ENCODE assay signal across 8 mouse cellular contexts in genomic region chr2:156775455-156776435, GRCm38 (mm10). TPM values are rescaled to one million over a fixed set of nuclear protein-coding genes. Genes with fewer than 3 reads are reported as not detected.
DNase-seq lines count a peak whose midpoint lies in the region; ATAC-seq and TF ChIP-seq lines count a peak whose summit lies in the region.

No protein-coding gene starts in this region.

- peak overlapping the region; percentile 84 for H3K4me2 ChIP-seq in heart, embryonic 15.5 days
- H3K4me2 ChIP-seq in liver, embryonic 14.5 days (ENCODE audit: low read depth) = peak overlapping the region; percentile 48

- H3ac ChIP-seq in C2C12 (ENCODE audit: control insufficient read depth, insufficient read length, low read depth) = peak overlapping the region; percentile 78

- H3K79me2 ChIP-seq in C2C12 (ENCODE audit: control insufficient read depth, insufficient read depth) = peaks cover 6% of the 10 kb centered on the region

- H3K27ac ChIP-seq in heart, embryonic 15.5 days = peak overlapping the region; percentile 92
- no peak overlapping the region for H3K27ac ChIP-seq in liver, embryonic 14.5 days

- peak; percentile 89 for DNase-seq in heart, adult 11 months
- DNase-seq in heart, postnatal 25 days (ENCODE audit: low spot score) = no peak
- DNase-seq in liver, embryonic 14.5 days (ENCODE audit: low read depth in 3 of 3, low spot score in 3 of 3) = no peak
- DNase-seq in yolk sac, embryonic 10.5 days (ENCODE audit: low spot score) = no peak
- DNase-seq in right cerebral cortex, adult 18-20 months = no peak

- no peak for TF ChIP-seq CTCF in C2C12 (IDR thresholded peaks at IDR 0.05; ENCODE audit: control insufficient read depth, insufficient read depth, insufficient read length)
- no peak for TF ChIP-seq CTCF in liver, embryonic 14.5 days (IDR thresholded peaks at IDR 0.05; ENCODE audit: low read depth)

- WGBS in heart, embryonic 15.5 days = 22% methylated on average over 17 of the region's 17 CpGs
- 27% methylated on average over 17 of the region's 17 CpGs for WGBS in liver, embryonic 14.5 days (ENCODE audit: insufficient replicate concordance)

- TF ChIP-seq EP300 in liver, embryonic 14.5 days (IDR thresholded peaks at IDR 0.05; ENCODE audit: low read depth) = no peak

- no peak for ATAC-seq in heart, embryonic 15.5 days (replicated peaks; ENCODE audit: insufficient number of reproducible peaks, insufficient read depth, low FRiP score, low read depth)
- ATAC-seq in liver, embryonic 14.5 days (ENCODE audit: insufficient read depth) = no peak
- ATAC-seq in erythroid progenitor cell, adult 5-6 weeks (replicated peaks; ENCODE audit: low FRiP score, poor library complexity, severe bottlenecking) = no peak

- H3K36me3 ChIP-seq in C2C12 (ENCODE audit: control insufficient read depth, insufficient read depth) = no peaks in the 10 kb centered on the region
- no peaks in the 10 kb centered on the region for H3K36me3 ChIP-seq in heart, embryonic 15.5 days
- no peaks in the 10 kb centered on the region for H3K36me3 ChIP-seq in liver, embryonic 14.5 days (replicated peaks; ENCODE audit: control insufficient read depth, insufficient read depth, low read depth)

- H3K27me3 ChIP-seq in C2C12 (ENCODE audit: control insufficient read depth, insufficient read depth, insufficient read length) = no peaks in the 10 kb centered on the region
- H3K27me3 ChIP-seq in heart, embryonic 15.5 days = no peaks in the 10 kb centered on the region
- H3K27me3 ChIP-seq in liver, embryonic 14.5 days (ENCODE audit: control insufficient read depth, insufficient read depth, low read length) = peaks cover 3% of the 10 kb centered on the region; the same call in 1 of the 2 replicates

- H3K79me3 ChIP-seq in C2C12 (ENCODE audit: low read depth) = no peaks in the 10 kb centered on the region

- H3K4me3 ChIP-seq in C2C12 (ENCODE audit: insufficient read depth, poor library complexity, severe bottlenecking) = peak overlapping the region; percentile 30
- H3K4me3 ChIP-seq in heart, embryonic 15.5 days = peak overlapping the region; percentile 63
- peak overlapping the region; percentile 15 to 33; a peak in 3 of 4 replicates for H3K4me3 ChIP-seq in liver, embryonic 14.5 days (ENCODE audit: insufficient read depth in 1 of 2, low read depth in 2 of 2, low read length in 2 of 2)

- peaks cover 57% of the 10 kb centered on the region for H3K4me1 ChIP-seq in heart, embryonic 15.5 days (replicated peaks)
- peaks cover 3 to 14% of the 10 kb centered on the region in 2 experiments for H3K4me1 ChIP-seq in liver, embryonic 14.5 days (replicated peaks; ENCODE audit: control insufficient read depth in 2 of 2, insufficient read depth in 2 of 2, low read length in 1 of 2)

- intact Hi-C loops in heart, postnatal 25 days (cut with DNase I) = no loop called here

- peak overlapping the region; percentile 83 for H3K9ac ChIP-seq in heart, embryonic 15.5 days
- no peak overlapping the region for H3K9ac ChIP-seq in liver, embryonic 14.5 days (replicated peaks)

- H3K9me3 ChIP-seq in heart, embryonic 15.5 days (replicated peaks) = no peaks in the 10 kb centered on the region
- no peaks in the 10 kb centered on the region for H3K9me3 ChIP-seq in liver, embryonic 14.5 days (ENCODE audit: control insufficient read depth, low read length)

TF ChIP-seq in C2C12, 6 proteins besides CTCF, POLR2A, EP300 and RAD21:
- TF ChIP-seq FOSL1 (IDR thresholded peaks at IDR 0.05; ENCODE audit: insufficient read depth, low read length, poor library complexity, severe bottlenecking) = no peak
- no peak for TF ChIP-seq USF1 (IDR thresholded peaks at IDR 0.05; ENCODE audit: low read depth)
- TF ChIP-seq CEBPB (IDR thresholded peaks at IDR 0.05; ENCODE audit: low read depth) = no peak
- TF ChIP-seq MAX (IDR thresholded peaks at IDR 0.05) = no peak
- TF ChIP-seq MYOG (IDR thresholded peaks at IDR 0.05; ENCODE audit: control insufficient read depth, extremely low read depth, insufficient read length) = no peak
- no peak for TF ChIP-seq MYOD1 (IDR thresholded peaks at IDR 0.05; ENCODE audit: control insufficient read depth, insufficient read length, low read depth)

RNA-seq across cellular contexts. Expression of gene Myl9, which starts 0.5 kb away (rescaled TPM):
- total RNA-seq in heart, postnatal 25 days (2021) = 100 to 1,000 TPM; 200 to 205 TPM
- polyA plus RNA-seq in C2C12 (2012; fragmentation: generic; extraction: Trizol) = 954 TPM
- 1,553 and 1,598 TPM in 2 replicates for polyA plus RNA-seq in heart, embryonic 15.5 days (2015; fragmentation: Nextera tagmentation; extraction: Ambion mirVana)
- 25.2 and 27.2 TPM in 2 replicates for polyA plus RNA-seq in liver, embryonic 14.5 days (2012; rRNA removed)
- polyA plus RNA-seq in liver, embryonic 14.5 days (2014; fragmentation: Nextera tagmentation; extraction: Ambion mirVana) = 44.4 and 51.3 TPM in 2 replicates
- 5.0 and 7.2 TPM in 2 replicates for total RNA-seq in erythroid progenitor cell, adult 5-6 weeks (2015; ENCODE audit: low replicate concordance)
- total RNA-seq in erythroid progenitor cell, adult 5-6 weeks (2017; ENCODE audit: low replicate concordance) = 0.45 and 10.7 TPM in 2 replicates

Comparison
In these comparisons a context has a peak if more than half of its experiments do, and no peak if none do; other contexts are left out.
1. RNA of gene Myl9, which starts 0.5 kb away (polyA plus RNA-seq): 1,553 to 1,598 TPM in heart, embryonic 15.5 days and 954 TPM in C2C12 (single experiment); 25.2 to 51.3 TPM in liver, embryonic 14.5 days; every median in the first group is over 10 times any median in the second.
2. Peak in every context shown above with its lines, with median percentiles within 50 percentile points of each other: H3K4me3 ChIP-seq.